Mouse (Mus musculus): ENCODE measurements around the gene Otulin.

Otulin gene

GRCm38 (mm10) chr15:27629046-27629445, 1.4 kb downstream of the Otulin start:
- TF ChIP-seq CTCF (conservative IDR thresholded peaks at IDR 0.05; ENCODE audit: low read length) (no peak), POU5F1 (IDR thresholded peaks at IDR 0.05; ENCODE audit: borderline replicate concordance, low read length) (no peak), NANOG (IDR thresholded peaks at IDR 0.05; ENCODE audit: borderline replicate concordance, low read length) (no peak)
- peak overlapping the region; percentile 87; the same call in 1 of the 2 replicates for H3K4me3 ChIP-seq (replicated peaks; ENCODE audit: low read length)

GRCm38 (mm10) chr15:27627794-27628193, 2.7 kb downstream of the Otulin start:
- H3K36me3 ChIP-seq (ENCODE audit: insufficient read depth, low read length), result peaks cover 53% of the 10 kb centered on the region
- no peaks in the 10 kb centered on the region for H3K9me3 ChIP-seq (ENCODE audit: low read length)
- no peaks in the 10 kb centered on the region for H3K27me3 ChIP-seq (ENCODE audit: insufficient read depth, low read length)
- peaks cover 74% of the 10 kb centered on the region for H3K4me1 ChIP-seq (replicated peaks; ENCODE audit: low read depth, low read length)
- H3K4me3 ChIP-seq (replicated peaks; ENCODE audit: low read length), result no peak overlapping the region
- no peak for TF ChIP-seq NANOG (IDR thresholded peaks at IDR 0.05; ENCODE audit: borderline replicate concordance, low read length)
- no peak for TF ChIP-seq CTCF (conservative IDR thresholded peaks at IDR 0.05; ENCODE audit: low read length)
- no peak for TF ChIP-seq POU5F1 (IDR thresholded peaks at IDR 0.05; ENCODE audit: borderline replicate concordance, low read length)

More at GRCm38 (mm10) chr15:27629046-27629445, 1.4 kb downstream of the Otulin start:
- Histone ChIP-seq H3K4me1 (replicated peaks; ENCODE audit: low read depth, low read length) (peaks cover 81% of the 10 kb centered on the region), H3K36me3 (ENCODE audit: insufficient read depth, low read length) (peaks cover 40% of the 10 kb centered on the region), H3K27me3 (ENCODE audit: insufficient read depth, low read length) (no peaks in the 10 kb centered on the region), H3K9me3 (ENCODE audit: low read length) (no peaks in the 10 kb centered on the region)

- no peak for TF ChIP-seq POU5F1 (IDR thresholded peaks at IDR 0.05; ENCODE audit: borderline replicate concordance, low read length)
- no peak for TF ChIP-seq CTCF (conservative IDR thresholded peaks at IDR 0.05; ENCODE audit: low read length)
- no peak for TF ChIP-seq NANOG (IDR thresholded peaks at IDR 0.05; ENCODE audit: borderline replicate concordance, low read length)
- H3K4me1 ChIP-seq (replicated peaks; ENCODE audit: low read depth, low read length), result peaks cover 69% of the 10 kb centered on the region
- H3K4me3 ChIP-seq (replicated peaks; ENCODE audit: low read length), result no peak overlapping the region
- H3K27me3 ChIP-seq (ENCODE audit: insufficient read depth, low read length), result no peaks in the 10 kb centered on the region
- H3K36me3 ChIP-seq (ENCODE audit: insufficient read depth, low read length), result peaks cover 65% of the 10 kb centered on the region
- H3K9me3 ChIP-seq (ENCODE audit: low read length), result no peaks in the 10 kb centered on the region
Measured at GRCm38 (mm10) chr15:27626314-27626713, 4.2 kb downstream of the Otulin start.

GRCm38 (mm10) chr15:27625890-27626255, 4.6 kb downstream of the Otulin start:
- H3K36me3 ChIP-seq (ENCODE audit: insufficient read depth, low read length), result peaks cover 69% of the 10 kb centered on the region
- no peak for TF ChIP-seq CTCF (conservative IDR thresholded peaks at IDR 0.05; ENCODE audit: low read length)
- TF ChIP-seq POU5F1 (IDR thresholded peaks at IDR 0.05; ENCODE audit: borderline replicate concordance, low read length), result no peak
- TF ChIP-seq NANOG (IDR thresholded peaks at IDR 0.05; ENCODE audit: borderline replicate concordance, low read length), result no peak

GRCm38 (mm10) chr15:27625014-27625889, 5.2 kb downstream of the Otulin start:
- Histone ChIP-seq H3K4me3 (replicated peaks; ENCODE audit: low read length) (no peak overlapping the region; the same call in 1 of the 2 replicates), H3K36me3 (ENCODE audit: insufficient read depth, low read length) (peaks cover 75% of the 10 kb centered on the region), H3K27me3 (ENCODE audit: insufficient read depth, low read length) (no peaks in the 10 kb centered on the region), H3K4me1 (replicated peaks; ENCODE audit: low read depth, low read length) (peaks cover 68% of the 10 kb centered on the region), H3K9me3 (ENCODE audit: low read length) (no peaks in the 10 kb centered on the region)
- TF ChIP-seq CTCF (conservative IDR thresholded peaks at IDR 0.05; ENCODE audit: low read length) (no peak), POU5F1 (IDR thresholded peaks at IDR 0.05; ENCODE audit: borderline replicate concordance, low read length) (no peak)

More at GRCm38 (mm10) chr15:27625890-27626255, 4.6 kb downstream of the Otulin start:
- no peak overlapping the region; the same call in 1 of the 2 replicates for H3K4me3 ChIP-seq (replicated peaks; ENCODE audit: low read length)
- peaks cover 69% of the 10 kb centered on the region for H3K4me1 ChIP-seq (replicated peaks; ENCODE audit: low read depth, low read length)
- no peaks in the 10 kb centered on the region for H3K9me3 ChIP-seq (ENCODE audit: low read length)
- H3K27me3 ChIP-seq (ENCODE audit: insufficient read depth, low read length), result no peaks in the 10 kb centered on the region

GRCm38 (mm10) chr15:27623286-27623685, 7.2 kb downstream of the Otulin start:
- no peak overlapping the region for H3K4me3 ChIP-seq (replicated peaks; ENCODE audit: low read length)
- H3K36me3 ChIP-seq (ENCODE audit: insufficient read depth, low read length), result peaks cover 90% of the 10 kb centered on the region
- no peaks in the 10 kb centered on the region for H3K9me3 ChIP-seq (ENCODE audit: low read length)
- H3K27me3 ChIP-seq (ENCODE audit: insufficient read depth, low read length), result no peaks in the 10 kb centered on the region
- no peak for TF ChIP-seq NANOG (IDR thresholded peaks at IDR 0.05; ENCODE audit: borderline replicate concordance, low read length)
- TF ChIP-seq CTCF (conservative IDR thresholded peaks at IDR 0.05; ENCODE audit: low read length), result no peak
- no peak for TF ChIP-seq POU5F1 (IDR thresholded peaks at IDR 0.05; ENCODE audit: borderline replicate concordance, low read length)
- H3K4me1 ChIP-seq (replicated peaks; ENCODE audit: low read depth, low read length), result peaks cover 52% of the 10 kb centered on the region

- Histone ChIP-seq H3K4me1 (replicated peaks; ENCODE audit: low read depth, low read length) (peaks cover 27% of the 10 kb centered on the region), H3K9me3 (ENCODE audit: low read length) (no peaks in the 10 kb centered on the region), H3K4me3 (replicated peaks; ENCODE audit: low read length) (no peak overlapping the region), H3K27me3 (ENCODE audit: insufficient read depth, low read length) (no peaks in the 10 kb centered on the region), H3K36me3 (ENCODE audit: insufficient read depth, low read length) (peaks cover 91% of the 10 kb centered on the region)
- TF ChIP-seq POU5F1 (IDR thresholded peaks at IDR 0.05; ENCODE audit: borderline replicate concordance, low read length), result no peak
- no peak for TF ChIP-seq CTCF (conservative IDR thresholded peaks at IDR 0.05; ENCODE audit: low read length)
- no peak for TF ChIP-seq NANOG (IDR thresholded peaks at IDR 0.05; ENCODE audit: borderline replicate concordance, low read length)
Measured at GRCm38 (mm10) chr15:27620475-27621185, 9.9 kb downstream of the Otulin start.

- Histone ChIP-seq H3K27me3 (ENCODE audit: insufficient read depth, low read length) (no peaks in the 10 kb centered on the region), H3K4me1 (replicated peaks; ENCODE audit: low read depth, low read length) (peaks cover 21% of the 10 kb centered on the region), H3K9me3 (ENCODE audit: low read length) (no peaks in the 10 kb centered on the region), H3K36me3 (ENCODE audit: insufficient read depth, low read length) (peaks cover 91% of the 10 kb centered on the region), H3K4me3 (replicated peaks; ENCODE audit: low read length) (no peak overlapping the region)
- TF ChIP-seq POU5F1 (IDR thresholded peaks at IDR 0.05; ENCODE audit: borderline replicate concordance, low read length) (no peak), NANOG (IDR thresholded peaks at IDR 0.05; ENCODE audit: borderline replicate concordance, low read length) (no peak), CTCF (conservative IDR thresholded peaks at IDR 0.05; ENCODE audit: low read length) (no peak)
Measured at GRCm38 (mm10) chr15:27619683-27620082, 10.8 kb downstream of the Otulin start.

Data from E14TG2a.4 (cell line).